Mouse (Mus musculus): ENCODE data around the gene Cldn1.

The Cldn1 gene

GRCm38 (mm10) chr16:26371325-26372053, at the start of gene Cldn1:
TSS of gene Cldn1 (minus strand) at chr16:26371841.
- no peak for DNase-seq (ENCODE audit: low spot score)

DNA sequence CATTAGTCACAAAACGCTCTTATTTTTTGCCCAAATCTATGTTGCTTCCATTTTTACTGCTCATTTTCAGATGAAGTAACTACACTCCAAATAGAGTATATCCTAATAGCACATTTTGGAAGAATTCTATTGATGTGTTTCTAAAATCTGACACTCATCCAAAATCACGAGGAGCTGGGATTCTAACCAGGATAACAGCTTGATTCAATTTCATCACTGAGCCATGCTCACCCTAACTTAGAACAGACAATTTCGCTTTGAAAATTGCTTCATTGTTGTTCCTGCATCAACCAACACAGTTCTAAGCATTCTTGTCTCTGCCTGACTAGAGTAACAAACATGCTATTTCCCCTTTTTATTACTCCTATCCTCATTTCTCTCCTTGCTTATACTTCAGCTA, 47.0 kb upstream of the Cldn1 start:
- no peak for DNase-seq (ENCODE audit: low spot score)

DNA sequence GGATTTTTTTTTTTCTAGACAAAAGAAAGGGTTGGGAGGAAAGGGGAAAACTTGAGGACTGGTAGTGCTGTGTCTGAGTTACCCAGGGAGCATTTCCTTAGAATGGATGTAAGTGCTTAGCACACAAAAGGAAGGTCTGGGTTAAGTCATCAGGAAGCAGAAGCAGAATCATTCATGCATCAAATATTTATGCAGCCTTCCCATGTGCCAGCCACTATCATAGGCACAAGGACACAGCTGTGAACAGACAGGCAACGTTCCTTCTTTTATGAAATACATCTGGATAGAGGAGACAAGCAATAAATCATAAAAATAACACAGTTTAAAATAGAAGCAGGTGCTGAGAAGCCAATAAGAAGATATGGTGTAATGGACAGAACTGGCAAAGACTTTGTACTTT, 32.4 kb upstream of the Cldn1 start:
- DNase-seq (ENCODE audit: low spot score) = no peak

DNA sequence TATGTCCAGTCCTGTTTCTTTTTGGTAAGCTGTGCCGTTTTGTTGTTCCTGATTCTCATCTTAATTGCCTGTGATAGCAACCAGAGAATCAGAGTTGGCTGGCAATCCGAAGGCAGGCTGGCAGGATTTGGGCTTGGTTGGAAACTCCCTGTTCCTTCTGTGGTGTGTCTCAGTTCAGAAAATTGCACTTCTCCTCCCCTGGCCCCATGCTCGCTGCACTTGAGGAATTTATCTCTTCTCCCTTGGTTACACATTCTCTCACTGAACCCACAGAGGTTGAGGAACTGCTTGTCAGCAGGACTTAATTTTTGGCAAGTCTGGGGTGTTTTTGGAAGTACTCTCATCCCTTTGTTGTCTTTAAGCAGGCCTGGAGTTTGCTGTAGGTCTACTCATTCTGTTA, 29.3 kb upstream of the Cldn1 start:
- no peak for DNase-seq (ENCODE audit: low spot score)

GRCm38 (mm10) chr16:26400549-26400948, 28.9 kb upstream of the Cldn1 start:
- no peak for DNase-seq (ENCODE audit: low spot score)

GRCm38 (mm10) chr16:26390936-26391335, 19.3 kb upstream of the Cldn1 start:
- DNase-seq (ENCODE audit: low spot score) = no peak

- DNase-seq (ENCODE audit: low spot score) = no peak
Measured at GRCm38 (mm10) chr16:26386159-26386558, 14.5 kb upstream of the Cldn1 start.

GRCm38 (mm10) chr16:26384112-26384649, 12.5 kb upstream of the Cldn1 start:
- no peak for DNase-seq (ENCODE audit: low spot score)

- DNase-seq (ENCODE audit: low spot score) = no peak
Measured at GRCm38 (mm10) chr16:26377170-26377569, 5.5 kb upstream of the Cldn1 start.

DNA sequence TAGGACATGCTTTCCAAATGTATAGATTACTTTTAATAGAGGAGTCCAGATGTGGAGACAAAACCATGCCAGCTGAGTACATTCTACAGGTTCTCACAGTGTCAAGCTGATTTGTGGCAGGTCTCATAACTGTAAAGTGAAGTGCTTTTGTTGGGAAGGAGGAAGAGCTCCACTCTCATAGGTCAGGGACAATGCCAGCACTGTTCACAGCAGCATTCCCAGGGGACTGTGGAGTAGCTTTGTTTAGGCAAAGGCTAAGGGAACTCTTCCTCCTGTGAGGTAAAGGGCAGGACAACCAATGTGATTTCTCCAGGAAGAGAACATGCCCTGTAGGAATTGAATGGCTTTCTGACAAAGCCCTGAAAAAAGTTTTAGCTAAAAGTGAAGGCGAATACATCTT, 1.5 kb downstream of the Cldn1 start:
- no peak for DNase-seq (ENCODE audit: low spot score)

GRCm38 (mm10) chr16:26369044-26369730, 2.5 kb downstream of the Cldn1 start:
- no peak for DNase-seq (ENCODE audit: low spot score)

GRCm38 (mm10) chr16:26368121-26368520, 3.5 kb downstream of the Cldn1 start:
- no peak for DNase-seq (ENCODE audit: low spot score)

DNA sequence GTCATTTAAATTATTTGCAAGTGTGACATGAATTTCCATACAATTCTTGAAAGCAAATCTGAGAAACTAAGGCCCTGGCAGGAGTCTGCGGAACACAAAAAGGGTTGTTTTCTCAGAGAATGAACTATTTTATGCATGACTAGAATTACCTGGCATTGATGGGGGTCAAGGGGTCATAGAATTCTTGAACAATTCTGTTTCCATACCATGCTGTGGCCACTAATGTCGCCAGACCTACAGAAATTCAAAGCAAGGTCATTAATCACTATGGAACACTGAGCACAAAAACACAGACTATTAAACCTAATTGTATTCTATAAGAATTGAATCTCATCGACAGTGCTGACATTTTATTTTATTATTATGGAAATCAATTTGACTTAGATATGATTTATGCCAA, 10.9 kb downstream of the Cldn1 start:
- DNase-seq (ENCODE audit: low spot score) = no peak

DNA sequence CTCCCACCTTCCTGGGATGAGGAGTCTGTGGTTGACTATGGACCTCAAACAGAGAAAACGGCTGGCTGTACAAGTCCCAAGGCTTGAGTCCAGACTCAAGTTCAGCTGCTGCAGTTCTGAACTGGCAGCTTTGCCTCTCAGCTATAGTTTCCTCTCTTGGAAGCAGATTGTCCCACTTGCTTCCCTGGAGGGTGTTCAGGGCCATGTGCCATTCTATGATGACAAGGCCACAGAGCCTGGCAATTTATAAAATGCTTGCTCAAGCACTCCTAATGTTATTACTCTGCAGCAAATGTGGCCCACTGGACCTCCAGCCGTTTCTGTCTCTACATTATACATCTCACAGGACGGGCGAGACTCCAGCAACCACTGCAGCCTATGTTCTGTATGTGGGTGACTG, 12.0 kb downstream of the Cldn1 start:
- DNase-seq (ENCODE audit: low spot score) = no peak

DNA sequence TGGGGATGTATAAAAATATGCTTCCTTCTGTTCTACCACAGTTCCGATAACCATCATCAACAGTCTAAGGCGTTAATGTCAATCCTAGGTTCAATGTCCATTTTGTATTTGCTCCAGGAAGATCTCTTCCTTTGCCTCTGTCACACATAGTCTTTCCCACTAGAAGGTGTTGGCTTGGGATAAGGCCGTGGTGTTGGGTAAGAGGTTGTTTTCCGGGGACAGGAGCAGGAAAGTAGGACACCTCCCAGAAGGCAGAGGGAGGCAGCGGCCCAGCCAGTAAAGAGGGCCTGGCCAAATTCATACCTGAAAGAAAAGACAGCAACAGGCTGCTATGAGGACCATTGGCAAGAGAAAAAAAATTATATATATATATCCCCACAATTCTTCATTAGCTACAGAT, 12.7 kb downstream of the Cldn1 start:
- no peak for DNase-seq (ENCODE audit: low spot score)

DNA sequence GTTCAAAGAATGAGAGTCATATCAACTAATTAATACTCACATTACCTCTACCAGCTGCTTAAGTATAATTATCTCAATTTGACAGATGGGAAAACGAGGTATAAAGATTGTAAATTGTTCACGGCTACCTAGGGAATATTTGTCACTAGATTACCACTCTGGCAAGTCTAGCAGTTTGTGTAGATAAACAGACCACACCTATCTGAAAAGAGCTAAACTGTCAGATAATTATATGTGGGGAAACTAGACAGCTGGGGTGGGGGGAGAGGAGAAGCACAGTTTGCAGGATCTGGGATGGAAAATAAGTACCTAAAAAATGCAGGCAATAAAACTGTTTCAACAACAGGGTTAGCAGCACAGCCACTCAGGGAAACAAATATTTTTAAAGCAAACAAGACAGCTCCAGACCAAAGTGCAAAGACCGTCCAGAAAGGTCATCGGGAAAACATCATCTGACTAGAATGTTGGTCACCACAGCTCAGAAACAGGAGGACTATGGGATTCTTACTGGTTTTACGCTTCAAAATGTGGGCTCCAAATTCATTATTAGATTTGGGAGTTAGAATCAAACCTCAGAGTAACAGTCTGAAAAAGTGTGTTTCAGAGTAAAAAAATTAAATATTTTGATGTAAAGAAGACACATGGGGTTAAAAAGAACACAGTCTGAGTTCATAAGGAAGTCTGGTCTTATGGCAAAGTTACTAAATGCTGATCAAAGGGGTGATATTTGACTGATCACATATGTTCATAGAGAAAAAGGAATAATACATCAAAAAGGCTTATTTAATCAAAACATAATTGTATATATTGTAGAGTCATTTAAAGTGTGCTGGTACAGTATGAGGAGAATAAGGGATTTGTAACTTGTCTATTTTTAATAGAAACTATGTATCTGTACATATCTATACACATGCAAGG, 13.5 kb downstream of the Cldn1 start:
- no peak for DNase-seq (ENCODE audit: low spot score)

- no peak for DNase-seq (ENCODE audit: low spot score)
Measured at GRCm38 (mm10) chr16:26355513-26355912, 16.1 kb downstream of the Cldn1 start.

DNA sequence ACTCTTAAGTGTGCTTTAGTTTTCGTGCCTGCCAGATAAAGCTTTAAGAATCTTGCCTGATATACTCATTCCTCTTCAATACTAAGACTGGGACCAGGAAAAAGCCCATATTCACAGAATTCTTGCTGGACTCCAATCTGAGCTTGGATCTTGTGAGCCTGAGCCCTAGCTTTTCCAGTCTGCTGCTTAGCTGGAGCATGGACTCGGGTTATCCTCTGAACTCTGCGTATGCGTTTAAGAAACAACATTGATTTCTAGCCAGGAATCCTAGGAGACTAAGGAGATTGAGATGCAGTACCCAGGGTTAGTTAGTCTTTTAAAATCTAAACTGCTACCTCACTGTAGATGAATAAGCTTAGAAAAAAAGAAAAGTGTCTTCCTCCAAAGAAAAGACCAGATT, 20.9 kb downstream of the Cldn1 start:
- no peak for DNase-seq (ENCODE audit: low spot score)

DNA sequence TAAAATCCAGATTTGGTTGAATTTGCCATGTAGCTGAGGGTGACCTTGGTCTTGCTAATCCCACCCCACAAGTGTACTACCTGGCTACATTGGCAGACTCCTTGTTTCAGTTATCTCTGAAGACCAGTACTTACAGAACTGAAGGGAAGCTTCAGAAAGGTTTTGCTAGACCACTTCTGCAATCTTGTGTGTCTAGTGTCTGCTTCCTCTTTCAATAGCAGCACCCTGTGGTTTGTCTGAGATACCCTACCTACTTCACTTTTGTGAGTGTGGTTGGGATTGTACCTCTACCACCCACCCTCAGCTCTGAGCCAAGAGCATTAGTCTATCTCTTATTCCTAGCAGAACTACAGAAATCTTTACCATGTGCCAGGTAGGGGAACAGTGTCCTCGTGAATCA, 22.8 kb downstream of the Cldn1 start:
- DNase-seq (ENCODE audit: low spot score) = no peak

DNA sequence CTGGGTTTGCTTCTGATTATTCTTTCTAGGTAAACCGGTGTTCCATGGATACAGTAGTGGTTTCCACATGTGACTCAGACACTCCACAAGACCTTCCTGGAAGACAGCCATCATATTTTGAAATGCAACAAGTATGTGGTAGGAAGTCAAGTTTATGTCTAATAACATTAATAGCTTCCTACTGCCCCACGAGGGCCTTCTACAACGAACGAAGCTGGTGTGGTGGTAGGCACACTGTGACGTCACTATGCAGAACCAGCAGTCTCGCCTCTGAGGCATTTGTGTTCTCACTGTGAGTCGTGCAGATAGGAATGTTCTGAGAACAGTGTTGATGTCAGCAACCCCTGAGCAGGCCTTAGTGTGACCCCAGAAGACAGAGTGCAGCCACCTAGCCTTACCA, 55.4 kb downstream of the Cldn1 start:
- no peak for DNase-seq (ENCODE audit: low spot score)

DNA sequence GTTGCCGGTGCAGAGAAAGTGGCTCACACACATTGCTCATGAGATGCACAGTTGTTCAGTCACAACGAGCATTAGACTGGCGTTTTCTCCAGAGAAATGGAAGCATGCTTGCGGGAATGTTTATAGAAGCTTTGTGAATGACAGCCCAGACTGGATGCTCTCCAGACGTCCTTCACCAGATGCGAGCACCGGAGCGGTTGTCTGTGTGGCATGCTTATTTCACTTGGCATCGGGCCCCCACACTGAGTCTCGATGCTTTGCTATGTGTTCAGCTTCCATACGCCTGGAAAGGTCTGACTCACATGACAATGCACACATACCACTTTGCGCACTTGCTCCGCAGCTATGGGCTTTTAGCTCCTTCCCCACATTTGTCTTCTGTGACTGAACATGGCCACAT, 56.8 kb downstream of the Cldn1 start:
- DNase-seq (ENCODE audit: low spot score) = no peak

DNA sequence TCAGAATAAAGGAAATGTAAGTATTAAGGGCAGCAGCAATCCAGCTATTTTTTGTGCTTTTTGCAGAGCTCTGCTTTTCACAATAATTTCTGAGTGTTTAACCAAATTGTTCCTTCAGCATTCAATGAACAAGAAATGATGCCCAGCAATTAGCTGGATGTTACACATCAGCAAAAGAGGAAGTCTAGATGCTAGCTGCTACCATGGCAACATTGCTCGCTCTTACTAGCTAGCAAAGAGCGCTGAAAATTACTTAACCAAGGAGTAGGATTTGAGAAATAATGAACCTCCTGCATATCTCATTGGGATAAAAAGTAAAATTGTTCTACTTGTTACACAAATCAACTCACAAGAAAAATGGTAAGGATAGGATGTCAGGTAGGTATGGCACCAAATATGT, 62.2 kb downstream of the Cldn1 start:
- DNase-seq (ENCODE audit: low spot score) = no peak
